Mouse (Mus musculus) hindbrain, embryonic 16.5 days (tissue): Measurements from ENCODE around the gene Dennd1a. TPM values are rescaled to one million over a fixed set of nuclear protein-coding genes. Genes with fewer than 3 reads are reported as not detected.

Experiments used
- ATAC-seq: fragments of 200-750 bp; cut with Nextera tagmentation; 2 replicates; pipeline ENCODE4 v1.8.0; 2017; ENCODE audit warnings: moderate TSS enrichment, moderate library complexity
- H3K27ac ChIP-seq: fragments of 300-500 bp; sonication (generic); 2 replicates; pipeline ENCODE4 v1.5.1; 2014; ENCODE audit warnings: low read depth, mild to moderate bottlenecking, control low read depth, low read length, moderate library complexity
- H3K27me3 ChIP-seq: fragments of 300-500 bp; sonication (generic); replicated peaks from 2 replicates; pipeline ENCODE4 v1.6.1; 2014; ENCODE audit warnings: low read length; ENCODE audit not compliant: control insufficient read depth, insufficient read depth
- H3K36me3 ChIP-seq: fragments of 300-500 bp; sonication (generic); 2 replicates; pipeline ENCODE4 v1.6.1; 2014; ENCODE audit warnings: mild to moderate bottlenecking, low read length, moderate library complexity, mixed read lengths; ENCODE audit not compliant: control insufficient read depth, insufficient read depth
- H3K4me1 ChIP-seq: fragments of 300-500 bp; sonication (generic); 2 replicates; pipeline ENCODE4 v1.6.1; 2014; ENCODE audit warnings: low read depth, low read length; ENCODE audit not compliant: control insufficient read depth, insufficient read depth
- H3K4me2 ChIP-seq: fragments of 300-500 bp; sonication (generic); 2 replicates; pipeline ENCODE4 v1.6.1; 2014; ENCODE audit warnings: mild to moderate bottlenecking, low read length, control low read depth, moderate library complexity
- H3K4me3 ChIP-seq: fragments of 300-500 bp; sonication (generic); 2 replicates; pipeline ENCODE4 v1.5.1; 2014; ENCODE audit warnings: mild to moderate bottlenecking, low read length, control low read depth, moderate library complexity
- H3K9ac ChIP-seq: fragments of 300-500 bp; sonication (generic); 2 replicates; pipeline ENCODE4 v1.6.1; 2014; ENCODE audit warnings: low read depth, mild to moderate bottlenecking, control low read depth, low read length, moderate library complexity
- H3K9me3 ChIP-seq: fragments of 300-500 bp; sonication (generic); 2 replicates; pipeline ENCODE4 v1.6.1; 2014; ENCODE audit warnings: mild to moderate bottlenecking, low read length, moderate library complexity; ENCODE audit not compliant: control insufficient read depth
- WGBS: fragments of 180-500 bp; shearing (Covaris S2); extraction: QIAGEN DNeasy Blood & Tissue Kit; methylation state at CpG from one replicate; pipeline ENCODE4 v1.1.7; 2014; 5-methylcytosine and 5-hydroxymethylcytosine counted together
- polyA plus RNA-seq: library from polyadenylated mRNA; unstranded; fragments of >200 nt; fragmentation: Nextera tagmentation; extraction: Ambion mirVana; gene quantifications from 2 replicates; pipeline ENCODE4 v1.2.1, GENCODE M21; 2015

Dennd1a gene
- polyA plus RNA-seq, 1 experiment from 2014 or later, result 15.4 TPM

GRCm38 (mm10) chr2:38096328-38096727 lies 190.9 kb downstream of the Dennd1a start:
- Histone ChIP-seq H3K36me3 (no peaks in the 10 kb centered on the region), H3K4me3 (no peak overlapping the region), H3K4me1 (peaks cover 7% of the 10 kb centered on the region), H3K27ac (no peak overlapping the region), H3K9me3 (no peaks in the 10 kb centered on the region), H3K4me2 (no peak overlapping the region), H3K9ac (no peak overlapping the region), H3K27me3 (no peaks in the 10 kb centered on the region)
- ATAC-seq, result peak; percentile 50

- Histone ChIP-seq H3K9me3 (no peaks in the 10 kb centered on the region), H3K4me1 (peaks cover 4% of the 10 kb centered on the region), H3K4me3 (no peak overlapping the region), H3K4me2 (no peak overlapping the region), H3K36me3 (no peaks in the 10 kb centered on the region), H3K9ac (no peak overlapping the region), H3K27ac (no peak overlapping the region), H3K27me3 (no peaks in the 10 kb centered on the region)
- ATAC-seq, result 0 out of 2 replicates have a peak, but pooled peaks have one; percentile 28
- 26% methylated on average over 2 of the region's 2 CpGs for WGBS
Measured at GRCm38 (mm10) chr2:38094380-38095163, 192.6 kb downstream of the Dennd1a start.

GRCm38 (mm10) chr2:38093968-38094367 lies 193.2 kb downstream of the Dennd1a start:
- no peak overlapping the region for H3K4me3 ChIP-seq
- no peak overlapping the region for H3K27ac ChIP-seq
- no peak for ATAC-seq
- H3K9me3 ChIP-seq, result no peaks in the 10 kb centered on the region
- 0 out of 2 replicates have a peak, but pooled peaks cover 2% of the 10 kb centered on the region for H3K4me1 ChIP-seq
- H3K36me3 ChIP-seq, result no peaks in the 10 kb centered on the region
- no peaks in the 10 kb centered on the region for H3K27me3 ChIP-seq
- H3K4me2 ChIP-seq, result no peak overlapping the region
- H3K9ac ChIP-seq, result no peak overlapping the region

GRCm38 (mm10) chr2:38093242-38093641 lies 193.9 kb downstream of the Dennd1a start:
- no peaks in the 10 kb centered on the region for H3K9me3 ChIP-seq
- H3K4me3 ChIP-seq, result no peak overlapping the region
- no peaks in the 10 kb centered on the region for H3K27me3 ChIP-seq
- no peak overlapping the region for H3K9ac ChIP-seq
- no peak overlapping the region for H3K4me2 ChIP-seq
- WGBS, result 92% methylated on average over 3 of the region's 3 CpGs
- no peak for ATAC-seq
- no peaks in the 10 kb centered on the region for H3K4me1 ChIP-seq
- no peak overlapping the region for H3K27ac ChIP-seq
- H3K36me3 ChIP-seq, result no peaks in the 10 kb centered on the region

GRCm38 (mm10) chr2:38088346-38088745 lies 198.8 kb downstream of the Dennd1a start:
- Histone ChIP-seq H3K36me3 (no peaks in the 10 kb centered on the region), H3K27ac (no peak overlapping the region), H3K4me1 (no peaks in the 10 kb centered on the region), H3K4me3 (no peak overlapping the region), H3K9me3 (no peaks in the 10 kb centered on the region), H3K27me3 (no peaks in the 10 kb centered on the region), H3K4me2 (no peak overlapping the region), H3K9ac (no peak overlapping the region)
- WGBS, result 78% methylated on average over 1 of the region's 1 CpGs
- no peak for ATAC-seq

- H3K9me3 ChIP-seq, result no peaks in the 10 kb centered on the region
- 92% methylated on average over 2 of the region's 2 CpGs for WGBS
- no peak for ATAC-seq
Measured at GRCm38 (mm10) chr2:38085058-38085457, 202.1 kb downstream of the Dennd1a start.

GRCm38 (mm10) chr2:38083251-38083650 lies 203.9 kb downstream of the Dennd1a start:
- Histone ChIP-seq H3K9me3 (no peaks in the 10 kb centered on the region), H3K4me2 (no peak overlapping the region), H3K27me3 (no peaks in the 10 kb centered on the region), H3K4me3 (no peak overlapping the region), H3K4me1 (no peaks in the 10 kb centered on the region), H3K9ac (no peak overlapping the region), H3K36me3 (no peaks in the 10 kb centered on the region), H3K27ac (no peak overlapping the region)
- 89% methylated on average over 3 of the region's 3 CpGs for WGBS
- ATAC-seq, result no peak

More at GRCm38 (mm10) chr2:38085058-38085457, 202.1 kb downstream of the Dennd1a start:
- no peak overlapping the region for H3K27ac ChIP-seq
- no peak overlapping the region for H3K4me3 ChIP-seq
- no peak overlapping the region for H3K9ac ChIP-seq
- no peaks in the 10 kb centered on the region for H3K27me3 ChIP-seq
- no peaks in the 10 kb centered on the region for H3K4me1 ChIP-seq
- no peaks in the 10 kb centered on the region for H3K36me3 ChIP-seq
- no peak overlapping the region for H3K4me2 ChIP-seq

- Histone ChIP-seq H3K4me2 (no peak overlapping the region), H3K4me1 (no peaks in the 10 kb centered on the region), H3K27me3 (no peaks in the 10 kb centered on the region), H3K36me3 (no peaks in the 10 kb centered on the region), H3K4me3 (no peak overlapping the region), H3K27ac (no peak overlapping the region), H3K9me3 (no peaks in the 10 kb centered on the region), H3K9ac (no peak overlapping the region)
- WGBS, result 67% methylated on average over 2 of the region's 2 CpGs
- ATAC-seq, result no peak
Measured at GRCm38 (mm10) chr2:38074495-38074894, 212.7 kb downstream of the Dennd1a start.

GRCm38 (mm10) chr2:38072061-38072460 lies 215.1 kb downstream of the Dennd1a start:
- no peaks in the 10 kb centered on the region for H3K27me3 ChIP-seq
- H3K4me1 ChIP-seq, result no peaks in the 10 kb centered on the region
- H3K36me3 ChIP-seq, result no peaks in the 10 kb centered on the region
- no peak overlapping the region for H3K27ac ChIP-seq
- no peak overlapping the region for H3K9ac ChIP-seq
- no peak for ATAC-seq
- no peak overlapping the region for H3K4me2 ChIP-seq
- H3K9me3 ChIP-seq, result no peaks in the 10 kb centered on the region
- H3K4me3 ChIP-seq, result no peak overlapping the region
